Mouse (Mus musculus) spleen, adult 2 months (tissue): ENCODE data around the gene Anapc2.

Experiments used
- CTCF ChIP-seq: fragments of 200-500 bp; IDR thresholded peaks from 2 replicates; pipeline ENCODE4 v1.5.1; 2011; ENCODE audit warnings: mild to moderate bottlenecking, inconsistent platforms; ENCODE audit not compliant: insufficient read depth, insufficient read length, insufficient replicate concordance; ENCODE audit errors: extremely low read depth
- POLR2A ChIP-seq: fragments of 200-500 bp; IDR thresholded peaks from 2 replicates; pipeline ENCODE4 v1.6.1; 2011; ENCODE audit warnings: low read depth, low read length, inconsistent platforms

GRCm38 (mm10) chr2:25242101-25242506 lies 30.2 kb upstream of the Anapc2 start, which contains the start of the genes Rnf208 and Cysrt1:
- TF ChIP-seq CTCF = no peak
- no peak for TF ChIP-seq POLR2A
